Mouse (Mus musculus) kidney, postnatal 0 days (tissue): ENCODE data around the gene Pex6. TPM values are rescaled to one million over a fixed set of nuclear protein-coding genes. Genes with fewer than 3 reads are reported as not detected.

ENCODE experiments used
- ATAC-seq: fragments of 200-750 bp; cut with Nextera tagmentation; replicated peaks from 2 replicates; pipeline ENCODE4 v1.8.0; 2017; ENCODE audit warnings: low read depth, moderate number of reproducible peaks, moderate TSS enrichment, moderate library complexity; ENCODE audit not compliant: low FRiP score
- DNase-seq: peaks from one replicate; pipeline ENCODE4 v3.0.0-alpha.2; 2016; ENCODE audit warnings: low spot score
- H3K27ac ChIP-seq: fragments of 300-500 bp; sonication (generic); 2 replicates; pipeline ENCODE4 v1.5.1; 2014; ENCODE audit warnings: mild to moderate bottlenecking
- H3K27me3 ChIP-seq: fragments of 300-500 bp; sonication (generic); 2 replicates; pipeline ENCODE4 v1.6.1; 2014; ENCODE audit warnings: low read length, mixed read lengths; ENCODE audit not compliant: insufficient read depth
- H3K36me3 ChIP-seq: fragments of 300-500 bp; sonication (generic); 2 replicates; pipeline ENCODE4 v1.6.1; 2014; ENCODE audit warnings: low read length, mixed read lengths; ENCODE audit not compliant: insufficient read depth
- H3K4me1 ChIP-seq: fragments of 300-500 bp; sonication (generic); replicated peaks from 2 replicates; pipeline ENCODE4 v1.6.1; 2014; ENCODE audit warnings: antibody characterized with exemption, low read length, mixed read lengths; ENCODE audit not compliant: insufficient read depth
- H3K4me2 ChIP-seq: fragments of 300-500 bp; sonication (generic); 2 replicates; pipeline ENCODE4 v1.6.1; 2014; ENCODE audit warnings: mild to moderate bottlenecking, low read length, moderate library complexity, mixed read lengths
- H3K4me3 ChIP-seq: fragments of 300-500 bp; sonication (generic); replicated peaks from 2 replicates; pipeline ENCODE4 v1.5.1; 2014; ENCODE audit warnings: low read depth, low read length
- H3K9ac ChIP-seq: fragments of 300-500 bp; sonication (generic); 2 replicates; pipeline ENCODE4 v1.6.1; 2014; ENCODE audit warnings: low read depth, low read length
- H3K9me3 ChIP-seq: fragments of 300-500 bp; sonication (generic); replicated peaks from 2 replicates; pipeline ENCODE4 v1.6.1; 2016; ENCODE audit warnings: low read length, inconsistent platforms, mixed read lengths
- CTCF ChIP-seq: IDR thresholded peaks from 2 replicates; pipeline ENCODE4 v1.5.1; 2016; ENCODE audit warnings: antibody characterized with exemption, low read depth, mild to moderate bottlenecking, moderate library complexity
- WGBS: fragments of 180-500 bp; shearing (Covaris S2); extraction: QIAGEN DNeasy Blood & Tissue Kit; methylation state at CpG from one replicate; pipeline ENCODE4 v1.1.7; 2014; 5-methylcytosine and 5-hydroxymethylcytosine counted together
- polyA plus RNA-seq: library from polyadenylated mRNA; unstranded; fragments of >200 nt; fragmentation: Nextera tagmentation; extraction: Ambion mirVana; gene quantifications from 2 replicates; pipeline ENCODE4 v1.2.1, GENCODE M21; 2015

Gene Pex6
- polyA plus RNA-seq, 1 experiment from 2014 or later, result 25.6 TPM

DNA sequence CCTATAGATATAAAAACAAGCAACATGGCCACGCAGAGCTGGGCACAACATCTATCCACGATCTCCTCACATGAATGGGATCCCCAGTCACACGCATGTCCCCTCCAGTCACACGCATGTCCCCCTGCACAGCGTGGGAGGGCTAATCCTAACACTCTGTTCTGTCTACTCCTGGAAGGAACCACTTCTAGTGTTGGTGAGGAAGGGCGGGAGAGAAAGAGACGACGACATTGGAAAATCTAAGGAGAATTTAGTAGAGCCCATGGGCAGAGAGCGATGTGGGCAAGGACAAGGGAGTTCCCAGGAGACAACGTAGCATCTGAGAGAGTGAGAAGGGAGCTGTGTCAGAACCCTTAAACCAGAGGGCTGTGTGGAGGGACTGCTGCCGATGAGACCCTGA is 59.3 kb downstream of the Pex6 start:
- Histone ChIP-seq H3K4me3 (no peak overlapping the region), H3K36me3 (0 out of 2 replicates have a peak, but pooled peaks cover 10% of the 10 kb centered on the region), H3K4me1 (no peaks in the 10 kb centered on the region), H3K9me3 (no peaks in the 10 kb centered on the region), H3K27ac (no peak overlapping the region), H3K9ac (no peak overlapping the region), H3K27me3 (no peaks in the 10 kb centered on the region), H3K4me2 (no peak overlapping the region)
- ATAC-seq (no peak), DNase-seq (no peak)
- WGBS, result 92% methylated on average over 11 of the region's 11 CpGs
- no peak for TF ChIP-seq CTCF

DNA sequence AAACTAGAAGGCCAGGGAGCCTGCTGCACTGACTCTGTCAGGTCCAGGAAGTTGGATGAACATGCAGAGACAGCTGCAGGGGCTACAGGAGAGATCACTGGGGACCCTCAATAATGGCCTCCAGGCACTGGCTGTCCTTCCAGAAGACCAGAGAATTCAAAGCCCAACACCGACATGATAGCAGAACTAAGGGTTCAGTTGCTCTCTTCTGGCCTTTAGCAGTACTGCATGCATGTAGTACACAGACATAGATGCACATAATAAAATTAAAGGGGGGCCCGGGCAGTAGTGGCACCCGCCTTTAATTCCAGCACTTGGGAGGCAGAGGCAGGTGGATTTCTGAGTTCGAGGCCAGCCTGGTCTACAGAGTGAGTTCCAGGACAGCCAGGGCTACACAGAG is 59.8 kb downstream of the Pex6 start:
- no peaks in the 10 kb centered on the region for H3K4me1 ChIP-seq
- no peak overlapping the region for H3K4me2 ChIP-seq
- no peak overlapping the region for H3K9ac ChIP-seq
- TF ChIP-seq CTCF, result peak; percentile 49; the same call in 1 of the 2 replicates
- DNase-seq (peak; percentile 24), ATAC-seq (no peak)
- no peak overlapping the region for H3K27ac ChIP-seq
- no peaks in the 10 kb centered on the region for H3K9me3 ChIP-seq
- H3K36me3 ChIP-seq, result 0 out of 2 replicates have a peak, but pooled peaks cover 14% of the 10 kb centered on the region
- H3K4me3 ChIP-seq, result no peak overlapping the region
- 87% methylated on average over 4 of the region's 4 CpGs for WGBS
- no peaks in the 10 kb centered on the region for H3K27me3 ChIP-seq

GRCm38 (mm10) chr17:46771616-46772015 is 60.4 kb downstream of the Pex6 start:
- Histone ChIP-seq H3K4me1 (no peaks in the 10 kb centered on the region), H3K4me3 (peak overlapping the region; percentile 85; the same call in 1 of the 2 replicates), H3K36me3 (0 out of 2 replicates have a peak, but pooled peaks cover 17% of the 10 kb centered on the region), H3K4me2 (peak overlapping the region; percentile 90), H3K9me3 (no peaks in the 10 kb centered on the region), H3K27ac (peak overlapping the region; percentile 86), H3K9ac (peak overlapping the region; percentile 73; the same call in 1 of the 2 replicates), H3K27me3 (no peaks in the 10 kb centered on the region)
- DNase-seq (no peak), ATAC-seq (no peak)
- TF ChIP-seq CTCF, result no peak
- WGBS, result 64% methylated on average over 17 of the region's 17 CpGs

DNA sequence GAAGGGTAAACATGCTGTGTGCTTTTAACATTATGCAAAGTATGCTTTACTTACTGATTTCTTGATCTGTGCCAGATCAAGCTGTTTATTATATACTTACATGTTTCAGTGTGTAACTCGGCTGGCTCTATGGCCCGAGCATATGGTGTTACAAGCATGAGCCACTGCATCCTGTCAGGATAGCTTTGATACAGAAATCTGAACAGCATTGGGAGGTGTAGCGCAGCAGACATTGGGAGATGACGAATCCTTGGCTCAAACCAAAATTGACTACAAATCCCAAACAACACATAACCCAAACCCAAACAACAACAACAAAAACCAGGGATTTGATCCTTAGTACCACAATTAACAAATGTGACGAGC is 60.8 kb downstream of the Pex6 start:
- Histone ChIP-seq H3K27me3 (no peaks in the 10 kb centered on the region), H3K9me3 (no peaks in the 10 kb centered on the region), H3K27ac (peak overlapping the region; percentile 86), H3K4me1 (no peaks in the 10 kb centered on the region), H3K4me2 (peak overlapping the region; percentile 90), H3K9ac (peak overlapping the region; percentile 73; the same call in 1 of the 2 replicates), H3K36me3 (0 out of 2 replicates have a peak, but pooled peaks cover 17% of the 10 kb centered on the region), H3K4me3 (peak overlapping the region; percentile 85)
- TF ChIP-seq CTCF, result no peak
- DNase-seq (no peak), ATAC-seq (no peak)
- 4% methylated on average over 5 of the region's 5 CpGs for WGBS

DNA sequence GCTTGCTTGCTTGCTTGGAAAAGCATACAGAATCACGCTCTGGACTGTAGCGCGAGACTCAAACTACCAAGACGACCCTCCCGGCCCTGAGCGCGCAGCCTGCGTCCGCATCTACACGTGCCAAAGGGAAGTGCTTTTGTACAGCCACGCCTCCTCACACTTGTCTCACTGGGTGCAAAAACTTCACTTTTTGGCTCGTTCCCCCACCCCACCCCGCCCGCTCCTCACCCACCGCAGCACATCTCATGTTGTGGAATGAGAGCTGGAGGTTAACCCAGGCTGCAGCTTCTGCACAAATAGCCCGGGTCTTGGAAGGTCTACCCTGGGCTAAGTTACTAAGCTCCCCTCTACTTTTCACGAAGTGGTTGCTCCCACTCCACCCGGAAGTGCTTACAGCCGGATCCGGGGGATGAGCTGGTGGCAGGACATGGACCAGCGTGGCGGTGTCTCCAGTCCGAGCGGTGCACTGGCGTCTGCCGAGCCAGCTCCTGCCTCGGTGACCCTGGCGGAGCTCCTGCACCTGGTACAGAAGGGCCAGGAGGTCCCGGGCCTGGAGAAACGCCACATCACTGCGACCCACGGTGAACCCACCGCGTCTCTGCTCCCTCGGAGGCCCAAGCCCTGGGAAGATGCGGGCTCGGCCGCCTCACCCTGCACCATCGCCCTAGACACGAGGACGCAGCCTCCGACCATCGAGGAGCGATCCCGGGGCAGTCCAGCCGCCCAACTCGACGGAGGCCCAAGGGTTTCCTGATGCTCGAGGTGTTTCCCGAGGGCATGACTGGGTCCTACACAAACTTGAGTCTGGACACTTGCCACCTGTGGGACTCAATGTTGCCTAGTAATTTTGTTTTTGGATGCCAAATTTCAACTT is 61.4 kb downstream of the Pex6 start, which contains the start of gene 2310039H08Rik:
Gene 2310039H08Rik (plus strand): TSS at position 232 of the 874 bp plus-strand sequence.
- TF ChIP-seq CTCF, result no peak
- peaks cover 23% of the 10 kb centered on the region; the same call in 1 of the 2 replicates for H3K36me3 ChIP-seq

GRCm38 (mm10) chr17:46773278-46774130 is 62.2 kb downstream of the Pex6 start:
- Histone ChIP-seq H3K9me3 (no peaks in the 10 kb centered on the region), H3K4me1 (no peaks in the 10 kb centered on the region), H3K36me3 (peaks cover 31% of the 10 kb centered on the region), H3K4me3 (peak overlapping the region; percentile 85), H3K27me3 (no peaks in the 10 kb centered on the region), H3K27ac (peak overlapping the region; percentile 86), H3K4me2 (peak overlapping the region; percentile 90), H3K9ac (peak overlapping the region; percentile 73)
- WGBS, result 7% methylated on average over 19 of the region's 20 CpGs
- ATAC-seq (0 out of 2 replicates have a peak, but pooled peaks have one; percentile 8), DNase-seq (peak; percentile 55)
- peak; percentile 52 for TF ChIP-seq CTCF

More for the DNA sequence above, 61.4 kb downstream of the Pex6 start, which contains the start of gene 2310039H08Rik:
- ATAC-seq, result peak; percentile 85
- Histone ChIP-seq H3K4me2 (peak within 1 kb of the TSS; percentile 90), H3K27me3 (no peaks in the 10 kb centered on the region), H3K9me3 (no peaks in the 10 kb centered on the region), H3K4me1 (no peaks in the 10 kb centered on the region), H3K9ac (peak within 1 kb of the TSS; percentile 73), H3K27ac (peak within 1 kb of the TSS; percentile 86), H3K4me3 (peak within 1 kb of the TSS; percentile 85)
- WGBS, result under 1% methylated on average over 50 of the region's 50 CpGs
- peak; percentile 95 for DNase-seq
